Mouse (Mus musculus) gastrocnemius, postnatal 25 days (tissue): Measurements from ENCODE around the gene Vwce. TPM values are rescaled to one million over a fixed set of nuclear protein-coding genes. Genes with fewer than 3 reads are reported as not detected.
A peak's percentile ranks its signal among the peaks of the same experiment; 100 is the strongest.

Experiments
- DNase-seq: peaks from one replicate; pipeline ENCODE4 v3.0.0; 2022
- total RNA-seq, 2 experiments: library from RNA; stranded (reverse); gene quantifications; 1 replicate in 1 of 2; 2 replicates in 1 of 2; pipeline ENCODE4 v1.2.3; 2021

Vwce gene
- total RNA-seq, 2 experiments from 2014 or later, result 0.08 TPM; not detected in 1

- peak; percentile 26 for DNase-seq
Measured at GRCm38 (mm10) chr19:10645616-10646015, 11.6 kb downstream of the Vwce start.

GRCm38 (mm10) chr19:10648156-10648555 is 14.1 kb downstream of the Vwce start:
- no peak for DNase-seq

DNA sequence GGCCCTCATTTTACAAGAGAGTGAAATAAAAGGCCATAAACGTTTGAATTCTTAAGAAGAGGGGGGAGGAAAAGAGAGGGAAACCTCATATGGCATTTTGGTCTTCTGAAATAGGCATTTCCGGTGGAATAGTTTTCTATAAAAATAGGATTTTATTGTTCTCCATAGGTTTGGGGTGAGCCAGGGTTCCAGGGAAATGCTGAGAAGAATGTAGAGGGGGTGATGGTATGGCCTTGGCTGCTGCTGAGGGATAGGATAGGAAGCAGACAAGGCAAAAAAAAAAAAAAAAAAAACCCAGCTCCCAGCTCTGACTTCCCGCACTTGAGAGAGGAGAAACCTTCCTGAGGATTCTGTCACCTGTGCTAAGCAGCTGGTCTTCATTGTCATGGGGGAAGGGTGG is 22.0 kb downstream of the Vwce start:
- DNase-seq, result no peak

GRCm38 (mm10) chr19:10657742-10658141 is 23.7 kb downstream of the Vwce start:
- no peak for DNase-seq

DNA sequence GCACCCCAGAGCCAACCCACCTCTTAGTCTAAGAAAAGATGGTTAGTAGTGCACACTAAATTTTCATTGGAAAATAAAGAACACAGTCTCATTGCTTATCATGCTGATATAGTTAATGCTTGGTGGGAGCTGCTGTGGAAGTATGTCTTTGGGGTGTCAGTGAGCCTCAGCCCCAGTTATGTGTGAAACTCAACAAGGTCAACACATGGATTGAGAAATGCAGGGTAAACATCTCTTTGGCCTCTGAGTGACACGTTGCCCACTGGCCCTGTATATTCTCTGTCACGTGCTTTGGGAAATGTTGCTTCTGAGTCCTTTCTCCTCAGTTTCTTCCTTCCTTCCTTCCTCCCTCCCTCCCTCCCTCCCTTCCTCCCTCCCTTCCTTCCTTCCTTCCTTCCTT is 24.4 kb downstream of the Vwce start:
- no peak for DNase-seq

DNA sequence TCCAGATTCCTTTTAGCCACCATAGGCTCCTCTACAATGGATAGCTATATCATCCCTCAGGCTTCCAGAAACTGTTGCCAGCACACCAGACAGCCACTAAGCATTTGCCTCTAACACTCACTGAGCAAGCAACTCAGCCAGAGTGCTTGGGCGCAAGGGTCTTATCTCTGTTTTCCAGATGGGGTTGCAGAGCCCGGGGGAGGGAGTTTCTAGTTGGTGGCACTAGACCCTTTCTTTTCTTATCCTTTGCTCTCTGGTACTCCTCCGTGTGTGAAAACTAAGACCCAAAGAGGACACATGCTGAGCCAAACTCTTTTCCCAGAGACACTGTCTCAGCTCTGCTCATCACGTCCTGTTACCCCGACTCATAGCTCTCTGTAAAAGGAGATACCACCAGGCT is 27.4 kb downstream of the Vwce start:
- DNase-seq, result no peak

GRCm38 (mm10) chr19:10661919-10662318 is 27.9 kb downstream of the Vwce start:
- no peak for DNase-seq

- no peak for DNase-seq
Measured at GRCm38 (mm10) chr19:10662665-10663064, 28.7 kb downstream of the Vwce start.

- DNase-seq, result no peak
Measured at GRCm38 (mm10) chr19:10665093-10665492, 31.1 kb downstream of the Vwce start.

GRCm38 (mm10) chr19:10665499-10665898 is 31.5 kb downstream of the Vwce start:
- DNase-seq, result no peak

DNA sequence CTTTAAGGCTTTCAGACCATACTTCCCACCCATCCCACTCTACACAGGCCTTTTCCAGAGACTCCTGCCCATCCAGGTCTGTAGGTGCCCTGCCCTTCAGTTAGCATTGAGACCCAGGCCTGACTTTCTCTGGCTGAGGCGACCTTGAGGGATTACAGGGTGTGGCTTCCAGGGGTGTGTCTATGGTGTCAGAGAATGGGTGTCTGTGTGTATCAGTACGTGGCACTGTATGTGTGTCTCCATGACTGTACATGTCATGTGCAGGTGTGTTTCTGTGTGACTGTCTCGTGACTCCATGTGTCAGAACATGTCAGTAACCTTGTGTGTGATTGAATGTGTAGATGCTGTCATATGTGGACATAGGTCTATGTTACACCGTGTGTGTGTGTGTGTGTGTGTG is 37.3 kb downstream of the Vwce start:
- DNase-seq, result no peak

DNA sequence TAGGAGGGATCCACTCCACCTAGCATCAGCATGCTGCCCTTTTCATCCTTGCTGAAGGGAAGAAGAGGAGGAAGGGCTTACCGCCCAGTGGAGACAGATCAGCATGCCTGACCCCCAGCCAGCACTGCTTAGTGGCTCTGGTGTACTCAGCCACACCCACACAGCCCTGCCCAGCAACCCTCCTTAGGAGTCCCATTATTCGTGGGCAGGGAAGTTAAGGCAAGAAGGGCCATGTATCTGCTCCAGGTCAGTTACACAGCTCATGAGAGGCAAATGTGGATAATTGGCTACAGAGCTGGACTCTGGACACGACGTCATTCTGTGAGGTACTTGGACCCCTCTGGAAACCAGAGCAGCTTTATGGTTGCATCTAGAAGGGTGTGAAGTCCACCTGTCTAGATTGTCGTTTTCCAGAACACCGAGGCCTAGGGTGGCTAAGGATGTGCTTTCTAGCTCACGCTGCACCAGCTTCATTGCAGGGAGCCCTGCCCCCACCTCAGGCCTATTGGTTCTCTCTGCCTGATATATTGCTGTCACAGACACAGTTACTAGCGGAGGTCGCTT is 37.9 kb downstream of the Vwce start:
- DNase-seq, result no peak

DNA sequence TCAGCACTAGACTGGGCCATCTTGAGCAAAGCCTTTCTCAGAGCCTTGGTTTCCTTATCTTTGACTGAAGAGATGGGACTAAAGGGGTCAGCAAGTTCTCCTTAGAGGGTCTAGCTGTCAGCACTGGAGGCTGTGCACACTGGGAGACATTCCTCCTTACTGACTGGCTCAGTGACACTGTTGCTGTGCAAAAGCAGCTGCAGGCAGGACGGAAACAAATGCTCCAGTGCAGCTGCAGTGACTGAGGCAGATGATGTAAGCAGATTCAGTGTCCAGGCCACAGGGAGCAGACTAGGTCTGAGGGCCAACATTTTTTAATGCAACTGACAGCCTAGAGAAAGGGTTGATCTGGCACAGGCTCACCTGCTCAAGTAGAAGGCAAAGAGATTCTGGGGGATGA is 39.3 kb downstream of the Vwce start:
- no peak for DNase-seq

DNA sequence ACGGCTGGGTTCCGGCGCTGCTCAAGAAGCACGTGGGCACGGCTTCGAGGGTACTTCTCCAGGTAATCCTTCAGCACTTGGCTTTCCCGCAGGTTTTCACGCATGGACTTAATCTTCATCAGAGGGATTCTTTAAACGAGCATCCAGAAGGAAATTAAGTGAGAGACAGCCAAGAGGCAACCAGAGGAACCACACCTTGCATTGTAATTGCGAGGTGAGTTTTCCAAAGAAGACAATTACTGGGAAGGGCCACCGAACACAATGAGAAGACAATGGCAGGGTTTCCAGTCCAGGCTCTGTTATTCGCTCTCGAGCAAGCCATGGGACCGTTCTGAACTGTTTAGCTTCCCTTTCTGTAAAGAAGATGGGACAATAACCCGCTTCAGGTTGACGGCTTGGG is 42.6 kb downstream of the Vwce start:
- no peak for DNase-seq

DNA sequence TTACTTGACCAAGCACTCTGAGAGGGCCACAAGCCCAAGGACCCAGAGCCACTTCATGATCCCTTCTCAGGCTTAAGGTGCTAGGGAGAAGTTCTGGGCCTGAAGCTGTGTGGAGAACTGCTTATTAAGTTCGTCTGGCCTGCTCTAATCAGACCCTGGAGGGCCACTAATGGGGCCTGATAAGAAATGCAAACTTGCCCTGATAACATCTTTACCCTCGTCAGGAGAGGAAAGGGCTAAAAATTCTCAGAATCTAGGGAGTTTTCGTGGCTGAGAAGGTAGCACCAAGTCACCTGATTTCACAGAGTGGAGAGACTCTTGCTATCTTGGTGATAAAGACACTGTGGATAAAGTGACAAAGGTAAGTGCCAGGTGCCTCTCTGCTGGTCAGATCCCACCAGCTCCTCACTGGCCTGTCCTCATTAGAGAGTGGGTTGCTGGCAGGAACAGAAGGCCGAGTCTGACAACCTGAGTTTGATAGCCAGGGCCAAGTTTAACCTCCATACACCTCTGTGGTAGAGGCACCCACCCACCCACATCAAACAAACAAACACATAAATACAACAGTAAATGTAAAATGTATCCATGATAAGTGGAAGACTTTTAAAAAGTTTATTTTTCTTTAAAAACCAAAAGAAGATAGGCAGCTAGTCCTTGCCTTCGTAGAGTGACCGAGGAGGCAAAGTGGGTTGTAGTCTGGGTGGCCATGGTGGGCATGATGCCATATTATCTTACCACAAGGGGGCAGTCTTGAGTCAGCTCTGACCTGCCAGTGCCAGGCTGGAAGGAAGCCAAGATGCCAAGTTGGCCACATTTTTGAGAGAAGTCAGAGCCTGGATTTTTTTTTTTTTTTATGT is 44.1 kb downstream of the Vwce start, which contains the start of gene Pga5:
Pga5 (minus strand) TSS at position 157 of the 857 bp plus-strand sequence.
- peak; percentile 64 for DNase-seq

DNA sequence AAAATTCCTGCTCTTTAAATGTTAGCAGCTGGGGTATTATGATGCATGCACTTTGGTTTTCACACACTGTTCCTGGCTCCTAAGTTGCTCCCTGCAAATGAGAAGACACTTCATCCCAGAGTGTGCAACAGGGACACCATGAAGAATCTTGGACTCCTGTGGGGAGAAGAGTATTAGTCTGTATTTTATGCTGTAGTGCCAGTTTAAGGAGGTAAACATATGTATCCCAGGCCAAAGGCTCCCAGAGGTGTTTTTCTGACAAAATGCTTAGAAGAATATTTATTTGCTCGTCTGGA is 44.7 kb downstream of the Vwce start:
- no peak for DNase-seq

DNA sequence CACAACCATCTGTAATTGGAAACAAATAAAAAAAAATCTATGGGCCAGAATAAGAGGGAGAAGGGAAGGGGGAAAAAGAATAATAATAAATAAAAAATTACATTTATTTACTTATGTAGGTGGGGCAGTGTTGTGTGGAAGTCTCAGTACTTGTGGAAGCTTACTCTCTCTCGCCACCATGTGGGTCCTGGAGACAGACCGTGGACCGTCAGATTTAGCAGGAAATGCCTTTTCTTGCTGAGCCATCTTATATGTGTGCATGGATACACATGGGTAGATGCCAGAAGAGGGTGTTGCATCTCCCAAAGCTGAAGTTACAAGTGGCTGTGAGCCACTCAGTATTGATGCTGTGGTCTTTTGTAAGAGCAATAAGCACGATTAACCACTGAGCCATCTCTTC is 47.6 kb downstream of the Vwce start:
- no peak for DNase-seq

DNA sequence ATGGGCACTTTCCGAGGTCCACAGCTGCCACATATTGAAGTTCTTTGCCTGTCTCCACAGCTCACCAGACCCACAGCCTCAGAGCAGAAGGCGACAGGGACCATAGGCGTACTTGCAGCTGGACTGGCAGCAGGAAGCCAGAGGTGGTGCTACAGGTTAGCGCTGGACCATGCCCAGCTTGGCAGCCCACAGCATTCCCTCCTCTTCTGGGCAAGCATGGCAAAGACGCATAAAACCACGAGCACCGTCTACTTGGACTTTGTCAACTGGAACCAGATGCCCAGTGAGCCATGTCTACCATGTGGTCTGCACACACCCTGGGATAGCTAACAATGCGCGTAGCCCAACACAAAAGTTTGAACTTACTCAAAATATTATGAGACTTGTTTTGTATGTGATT is 51.1 kb downstream of the Vwce start:
- DNase-seq, result no peak

GRCm38 (mm10) chr19:10685727-10686126 is 51.7 kb downstream of the Vwce start:
- DNase-seq, result no peak

GRCm38 (mm10) chr19:10688537-10689352 is 54.7 kb downstream of the Vwce start, which contains the start of gene Vps37c:
Gene Vps37c, plus strand, starts transcription at chr19:10688735.
- peak; percentile 92 for DNase-seq

GRCm38 (mm10) chr19:10689470-10690166 is 55.6 kb downstream of the Vwce start:
- no peak for DNase-seq

DNA sequence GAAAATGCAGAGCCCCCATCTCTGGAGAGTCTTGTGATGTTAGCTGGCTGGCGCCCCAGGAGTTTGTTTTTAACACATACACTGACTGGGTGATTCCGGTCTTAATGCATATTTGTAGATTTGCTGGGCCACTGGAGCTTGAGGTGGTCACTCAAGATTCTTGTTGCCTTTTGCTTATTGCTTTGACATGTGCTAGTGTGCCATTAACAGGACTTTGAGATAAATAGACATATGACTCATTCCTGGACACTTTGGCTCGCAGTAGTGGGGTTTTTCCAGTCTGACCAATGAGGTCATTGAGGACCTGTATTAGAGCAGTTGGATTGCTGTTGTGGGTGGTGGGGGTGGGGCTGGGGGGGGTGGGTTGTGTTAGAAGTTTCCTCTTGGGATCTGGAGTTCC is 56.3 kb downstream of the Vwce start:
- no peak for DNase-seq

GRCm38 (mm10) chr19:10691121-10691520 is 57.1 kb downstream of the Vwce start:
- DNase-seq, result no peak
